Mouse (Mus musculus) olfactory bulb, adult 2 months (tissue): ENCODE measurements at regions not wholly inside any gene's neighbourhood (a gene's known extent, or its start where the extent isn't known, plus 50 kb on each side); places are given as distances from the start of the nearest gene placed in this dataset.

Source experiments
- H3K27ac ChIP-seq: fragments of 200-500 bp; 2 replicates; pipeline ENCODE4 v1.5.1; 2012; ENCODE audit warnings: low read depth, low read length; ENCODE audit not compliant: insufficient read depth
- H3K4me1 ChIP-seq: fragments of 200-500 bp; 2 replicates; pipeline ENCODE4 v1.6.1; 2012; ENCODE audit warnings: low read length; ENCODE audit not compliant: control insufficient read depth, insufficient read depth
- H3K4me3 ChIP-seq: fragments of 200-500 bp; 2 replicates; pipeline ENCODE4 v1.5.1; 2012; ENCODE audit warnings: mild to moderate bottlenecking, low read depth, low read length, moderate library complexity; ENCODE audit not compliant: insufficient read depth
- CTCF ChIP-seq: fragments of 200-500 bp; IDR thresholded peaks from 2 replicates; pipeline ENCODE4 v1.5.1; 2012; ENCODE audit warnings: low read depth, mild to moderate bottlenecking, low read length, moderate library complexity; ENCODE audit not compliant: insufficient read depth
- POLR2A ChIP-seq: fragments of 200-500 bp; IDR thresholded peaks from 2 replicates; pipeline ENCODE4 v1.6.1; 2012; ENCODE audit warnings: mild to moderate bottlenecking, low read depth, low read length, moderate library complexity; ENCODE audit not compliant: insufficient read depth
- WGBS: fragments of 180-500 bp; shearing (Covaris S2); methylation state at CpG from one replicate; pipeline ENCODE4 v1.1.7; 2018; 5-methylcytosine and 5-hydroxymethylcytosine counted together

- Histone ChIP-seq H3K27ac (no peak overlapping the region), H3K4me3 (no peak overlapping the region), H3K4me1 (no peaks in the 10 kb centered on the region)
- TF ChIP-seq POLR2A: no peak
- no peak for TF ChIP-seq CTCF
- 28% methylated on average over 1 of the region's 1 CpGs for WGBS
These were observed 132.5 kb upstream of the Klf6 start for GRCm38 (mm10) chr13:5728808-5729207.

GRCm38 (mm10) chr13:5729426-5730068 is 131.7 kb upstream of the Klf6 start:
- 81% methylated on average over 6 of the region's 6 CpGs for WGBS
- TF ChIP-seq POLR2A: no peak
- no peak for TF ChIP-seq CTCF
- Histone ChIP-seq H3K27ac (no peak overlapping the region), H3K4me3 (no peak overlapping the region), H3K4me1 (no peaks in the 10 kb centered on the region)

GRCm38 (mm10) chr13:5732206-5732605 is 129.1 kb upstream of the Klf6 start:
- Histone ChIP-seq H3K27ac (no peak overlapping the region), H3K4me3 (no peak overlapping the region), H3K4me1 (no peaks in the 10 kb centered on the region)
- TF ChIP-seq POLR2A (no peak), CTCF (no peak)
- 98% methylated on average over 1 of the region's 1 CpGs for WGBS

DNA sequence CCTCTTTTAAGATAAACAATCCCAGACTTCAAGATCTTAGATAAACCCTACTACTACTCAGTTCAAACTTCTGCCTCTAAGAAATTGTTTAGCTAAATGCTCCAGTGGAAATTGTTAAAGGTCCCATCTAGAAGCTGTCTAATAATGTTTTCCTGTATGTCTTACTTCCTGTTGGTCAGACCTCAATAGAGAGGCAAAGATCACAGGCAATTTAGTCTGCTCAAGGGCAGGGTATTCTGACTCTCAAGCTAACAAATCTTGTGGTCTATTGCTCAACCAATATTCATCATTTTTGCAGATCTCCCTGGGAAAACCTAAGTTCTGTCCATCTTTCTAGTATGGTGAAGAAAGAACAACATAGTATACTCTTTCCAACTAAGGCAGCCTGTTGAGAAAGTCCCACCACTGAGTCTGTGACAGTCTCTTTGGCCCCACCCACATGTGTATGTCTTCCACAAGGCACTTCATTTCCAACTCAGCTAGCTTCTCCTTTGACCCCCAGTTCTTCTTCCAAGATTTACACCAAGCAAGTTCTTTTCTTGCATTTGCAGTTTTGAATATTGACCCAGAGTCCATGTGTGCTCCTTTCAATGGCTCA is 126.2 kb upstream of the Klf6 start:
- no peak overlapping the region for H3K4me3 ChIP-seq
- no peak overlapping the region for H3K27ac ChIP-seq
- no peaks in the 10 kb centered on the region for H3K4me1 ChIP-seq
- TF ChIP-seq POLR2A (no peak), CTCF (no peak)

DNA sequence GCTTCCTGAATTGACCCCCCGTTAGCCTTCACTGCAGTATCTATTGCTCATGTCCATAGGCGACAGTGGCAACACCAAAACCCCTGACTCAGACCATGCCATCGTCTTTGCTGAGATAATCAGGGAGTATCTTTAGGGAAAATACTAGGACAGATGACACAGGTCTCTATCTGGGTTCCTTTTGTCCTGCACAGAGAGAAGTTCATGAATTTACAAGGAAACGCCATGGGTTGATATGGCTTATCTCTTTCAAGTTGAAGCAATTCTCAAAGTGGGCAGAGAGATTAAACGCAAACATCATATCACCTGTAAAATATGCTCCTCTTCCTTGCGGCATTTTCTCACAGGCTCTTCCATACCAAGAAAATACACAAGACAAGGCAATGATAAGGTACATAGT is 124.8 kb upstream of the Klf6 start:
- Histone ChIP-seq H3K4me3 (no peak overlapping the region), H3K27ac (no peak overlapping the region), H3K4me1 (no peaks in the 10 kb centered on the region)
- over 99% methylated on average over 6 of the region's 6 CpGs for WGBS
- TF ChIP-seq POLR2A: no peak
- no peak for TF ChIP-seq CTCF

GRCm38 (mm10) chr13:5737214-5737613 is 124.1 kb upstream of the Klf6 start:
- TF ChIP-seq POLR2A (no peak), CTCF (no peak)
- no peaks in the 10 kb centered on the region for H3K4me1 ChIP-seq
- 92% methylated on average over 7 of the region's 7 CpGs for WGBS

DNA sequence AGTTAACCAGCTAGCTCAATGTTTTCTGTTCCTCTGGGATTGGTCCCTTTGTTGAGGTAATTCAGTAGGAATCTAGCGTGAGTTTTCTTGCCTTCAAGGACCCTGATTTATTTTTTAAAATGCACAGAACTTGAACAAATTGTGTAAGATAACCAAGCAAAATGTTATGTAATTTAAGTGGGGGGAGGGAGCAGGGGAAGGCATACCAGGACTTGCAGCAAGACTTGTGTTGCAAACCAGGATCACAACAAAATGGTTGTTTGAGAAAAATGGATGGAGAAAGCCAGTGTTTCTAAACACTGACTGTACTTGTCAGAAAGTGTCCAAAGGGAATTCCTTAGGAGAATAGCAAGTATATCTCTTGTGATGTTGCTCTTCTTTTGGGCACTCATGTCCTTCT is 120.5 kb upstream of the Klf6 start:
- Histone ChIP-seq H3K4me1 (no peaks in the 10 kb centered on the region), H3K4me3 (no peak overlapping the region), H3K27ac (no peak overlapping the region)
- no peak for TF ChIP-seq POLR2A
- no peak for TF ChIP-seq CTCF
- WGBS: 98% methylated on average over 1 of the region's 1 CpGs

More at GRCm38 (mm10) chr13:5737214-5737613, 124.1 kb upstream of the Klf6 start:
- H3K27ac ChIP-seq: no peak overlapping the region
- H3K4me3 ChIP-seq: no peak overlapping the region

GRCm38 (mm10) chr13:5744949-5745348 is 116.3 kb upstream of the Klf6 start:
- Histone ChIP-seq H3K4me3 (no peak overlapping the region), H3K4me1 (no peaks in the 10 kb centered on the region), H3K27ac (no peak overlapping the region)
- TF ChIP-seq CTCF (no peak), POLR2A (no peak)
- 49% methylated on average over 6 of the region's 6 CpGs for WGBS

DNA sequence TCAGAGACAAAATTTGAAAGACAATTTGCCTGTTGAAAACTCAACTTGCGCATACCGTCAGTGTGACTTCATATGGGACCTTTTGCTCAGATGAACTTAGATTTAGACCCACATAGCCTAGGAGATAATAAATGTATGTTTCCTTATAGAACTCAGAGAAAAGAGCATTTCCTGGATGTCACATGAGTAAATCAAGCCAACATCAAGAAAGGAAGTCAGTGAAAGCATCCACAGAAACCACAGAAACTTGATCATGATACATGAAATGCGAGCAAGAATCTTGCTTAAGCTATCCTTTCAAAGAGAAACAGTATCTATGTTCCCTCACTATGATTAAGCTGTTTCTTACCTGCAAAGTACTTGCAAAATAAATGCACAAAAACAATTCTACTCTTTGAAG is 104.1 kb upstream of the Klf6 start:
- no peaks in the 10 kb centered on the region for H3K4me1 ChIP-seq
- no peak overlapping the region for H3K4me3 ChIP-seq
- no peak for TF ChIP-seq CTCF
- TF ChIP-seq POLR2A: no peak
- H3K27ac ChIP-seq: no peak overlapping the region
- WGBS: 93% methylated on average over 3 of the region's 3 CpGs

DNA sequence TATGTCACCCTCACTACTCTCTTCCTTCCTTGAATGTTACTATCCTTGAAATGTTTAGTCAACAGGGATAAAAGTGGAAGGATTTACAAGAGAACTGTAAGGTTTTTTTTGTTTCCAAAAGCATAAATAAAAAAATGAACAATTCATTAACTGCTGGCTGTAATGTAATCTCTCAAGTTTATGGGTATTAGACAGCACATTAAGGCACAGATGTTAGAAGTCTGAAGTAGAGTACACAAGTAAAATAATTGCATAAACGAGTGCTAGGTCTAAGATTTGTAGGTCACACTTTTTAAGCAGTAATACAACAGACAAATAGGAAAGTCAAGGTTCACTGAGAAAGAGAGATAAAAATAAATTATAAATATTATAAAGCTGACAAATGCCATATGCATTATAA is 103.3 kb upstream of the Klf6 start:
- no peaks in the 10 kb centered on the region for H3K4me1 ChIP-seq
- no peak overlapping the region for H3K27ac ChIP-seq
- WGBS: 89% methylated on average over 1 of the region's 1 CpGs
- TF ChIP-seq POLR2A (no peak), CTCF (no peak)
- no peak overlapping the region for H3K4me3 ChIP-seq
